Mouse (Mus musculus): ENCODE measurements around the gene Smarca2. TPM values are rescaled to one million over a fixed set of nuclear protein-coding genes. Genes with fewer than 3 reads are reported as not detected.

The Smarca2 gene
- polyA plus RNA-seq, 1 experiment from 2014 or later: 80.7 TPM

DNA sequence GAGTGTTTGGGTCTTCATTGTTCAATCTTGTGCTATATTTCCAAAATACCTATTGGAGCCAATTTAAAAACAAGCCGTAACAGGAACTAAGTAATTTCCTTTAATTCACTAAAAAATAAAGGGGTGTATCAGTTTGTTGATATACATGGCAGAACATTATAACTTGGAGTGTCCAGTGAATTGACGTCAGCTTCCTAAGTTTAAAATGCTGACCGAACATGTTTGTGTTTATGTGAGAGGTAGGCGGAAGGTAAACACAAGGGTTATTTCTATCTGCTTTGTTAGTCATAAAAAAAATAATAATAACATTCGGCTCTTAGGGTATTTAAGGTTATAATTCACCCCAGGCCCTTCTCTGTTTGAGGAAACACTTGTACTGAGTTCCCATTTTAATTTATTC lies 12.4 kb downstream of the Smarca2 start:
- 90% methylated on average over 5 of the region's 5 CpGs for WGBS
- Histone ChIP-seq H3K27me3 (no peaks in the 10 kb centered on the region), H3K4me3 (no peak overlapping the region)

DNA sequence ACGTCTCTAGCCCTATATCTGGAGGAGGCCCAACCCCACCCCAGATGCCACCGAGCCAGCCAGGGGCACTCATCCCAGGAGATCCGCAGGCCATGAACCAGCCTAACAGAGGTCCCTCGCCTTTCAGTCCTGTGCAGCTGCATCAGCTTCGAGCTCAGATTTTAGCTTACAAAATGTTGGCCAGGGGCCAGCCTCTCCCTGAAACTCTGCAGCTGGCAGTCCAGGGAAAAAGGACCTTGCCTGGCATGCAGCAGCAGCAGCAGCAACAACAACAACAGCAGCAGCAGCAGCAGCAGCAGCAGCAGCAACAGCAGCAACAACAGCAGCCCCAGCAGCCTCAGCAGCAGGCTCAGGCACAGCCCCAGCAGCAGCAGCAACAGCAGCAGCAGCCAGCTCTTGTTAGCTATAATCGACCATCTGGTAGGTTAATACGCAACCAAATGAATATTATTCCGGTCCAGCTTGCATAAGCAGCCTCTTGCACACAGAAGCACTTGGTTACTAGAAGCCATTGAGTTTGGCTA lies 25.9 kb downstream of the Smarca2 start:
- no peak overlapping the region for H3K9ac ChIP-seq
- WGBS: 61% methylated on average over 8 of the region's 8 CpGs
- H3K4me2 ChIP-seq (replicated peaks): no peak overlapping the region
- no peaks in the 10 kb centered on the region for H3K9me3 ChIP-seq
- no peaks in the 10 kb centered on the region for H3K27me3 ChIP-seq
- H3K36me3 ChIP-seq: peaks cover 16% of the 10 kb centered on the region
- no peak for ATAC-seq (ENCODE audit: insufficient number of reproducible peaks, insufficient read depth, low FRiP score, low TSS enrichment)
- H3K27ac ChIP-seq: peak overlapping the region; percentile 17; the same call in 1 of the 2 replicates
- H3K4me3 ChIP-seq: no peak overlapping the region
- H3K4me1 ChIP-seq: peaks cover 5% of the 10 kb centered on the region; the same call in 1 of the 2 replicates

More for the DNA sequence above, 12.4 kb downstream of the Smarca2 start:
- ATAC-seq (ENCODE audit: insufficient number of reproducible peaks, insufficient read depth, low FRiP score, low TSS enrichment): no peak
- no peak overlapping the region for H3K9ac ChIP-seq
- 0 out of 2 replicates have a peak, but pooled peaks cover 5% of the 10 kb centered on the region for H3K4me1 ChIP-seq
- H3K36me3 ChIP-seq: 0 out of 2 replicates have a peak, but pooled peaks cover 7% of the 10 kb centered on the region
- no peaks in the 10 kb centered on the region for H3K9me3 ChIP-seq
- H3K27ac ChIP-seq: no peak overlapping the region
- H3K4me2 ChIP-seq (replicated peaks): no peak overlapping the region

DNA sequence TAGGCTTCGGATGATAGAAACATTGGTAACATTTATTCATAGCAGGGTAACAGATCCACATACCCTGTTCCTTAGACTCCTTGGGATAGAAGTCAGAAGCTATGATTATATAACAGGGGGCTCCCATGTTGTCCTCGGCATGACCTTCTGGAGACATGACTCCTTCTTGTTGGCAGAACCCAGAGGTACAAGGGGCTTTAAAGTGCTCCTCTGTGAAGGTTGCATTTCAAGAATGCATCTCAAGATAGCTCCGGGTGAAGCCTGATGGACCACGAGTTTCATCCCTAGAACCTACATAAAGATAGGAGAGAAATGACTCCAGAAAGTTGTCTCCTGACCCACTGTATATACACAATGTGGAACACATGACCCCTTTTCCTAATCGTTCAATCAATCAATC lies 27.4 kb downstream of the Smarca2 start:
- ATAC-seq (ENCODE audit: insufficient number of reproducible peaks, insufficient read depth, low FRiP score, low TSS enrichment): no peak
- WGBS: 88% methylated on average over 5 of the region's 5 CpGs
- Histone ChIP-seq H3K27ac (no peak overlapping the region), H3K4me2 (replicated peaks) (no peak overlapping the region), H3K9me3 (no peaks in the 10 kb centered on the region), H3K27me3 (no peaks in the 10 kb centered on the region), H3K9ac (no peak overlapping the region), H3K4me1 (peaks cover 5% of the 10 kb centered on the region; the same call in 1 of the 2 replicates), H3K36me3 (peaks cover 14% of the 10 kb centered on the region), H3K4me3 (no peak overlapping the region)

DNA sequence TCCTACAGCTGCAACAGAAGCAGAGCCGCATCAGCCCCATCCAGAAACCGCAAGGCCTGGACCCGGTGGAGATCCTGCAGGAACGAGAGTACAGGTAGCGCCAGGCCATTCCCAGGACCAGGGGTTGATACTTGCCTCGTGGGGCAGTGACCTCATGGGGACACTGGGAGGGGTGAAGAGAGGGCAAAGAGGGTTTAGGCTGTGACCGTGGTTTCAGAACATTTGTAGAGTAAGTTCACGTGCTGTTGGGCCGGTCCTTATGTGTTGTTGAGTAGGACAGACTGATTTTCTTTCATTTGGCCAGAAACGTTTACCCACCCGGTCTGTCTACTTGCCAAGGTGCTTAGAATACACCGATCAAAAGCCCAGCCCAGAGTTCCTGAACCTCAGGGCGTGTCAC lies 35.7 kb downstream of the Smarca2 start:
- Histone ChIP-seq H3K27me3 (no peaks in the 10 kb centered on the region), H3K9me3 (no peaks in the 10 kb centered on the region), H3K9ac (no peak overlapping the region), H3K36me3 (peaks cover 14% of the 10 kb centered on the region), H3K4me1 (peaks cover 6% of the 10 kb centered on the region; the same call in 1 of the 2 replicates), H3K4me2 (replicated peaks) (no peak overlapping the region), H3K4me3 (no peak overlapping the region), H3K27ac (no peak overlapping the region)
- ATAC-seq (ENCODE audit: insufficient number of reproducible peaks, insufficient read depth, low FRiP score, low TSS enrichment): no peak
- 87% methylated on average over 13 of the region's 13 CpGs for WGBS

DNA sequence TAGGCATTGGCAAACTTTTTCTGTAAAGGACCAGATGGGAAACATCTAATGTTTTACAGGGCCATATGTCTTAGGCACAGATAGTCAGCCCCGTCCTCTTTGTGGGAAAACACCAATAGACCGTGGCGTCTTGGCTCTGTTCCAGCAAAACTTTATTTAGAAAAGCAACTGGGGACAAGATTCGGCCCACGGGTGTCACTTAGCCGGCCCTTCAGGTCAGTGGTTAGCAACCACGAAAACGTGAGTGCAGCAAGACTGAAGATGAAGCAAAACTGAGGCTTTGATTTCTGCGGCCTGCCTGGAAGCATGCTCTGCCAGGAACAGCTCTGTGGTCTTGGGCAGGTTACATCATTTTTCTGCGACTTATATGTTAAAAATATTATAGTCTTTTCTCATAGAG lies 36.4 kb downstream of the Smarca2 start:
- ATAC-seq (ENCODE audit: insufficient number of reproducible peaks, insufficient read depth, low FRiP score, low TSS enrichment): no peak
- Histone ChIP-seq H3K27me3 (no peaks in the 10 kb centered on the region), H3K4me2 (replicated peaks) (no peak overlapping the region), H3K9me3 (no peaks in the 10 kb centered on the region), H3K4me1 (peaks cover 6% of the 10 kb centered on the region; the same call in 1 of the 2 replicates), H3K27ac (no peak overlapping the region), H3K36me3 (peaks cover 14% of the 10 kb centered on the region), H3K9ac (no peak overlapping the region), H3K4me3 (no peak overlapping the region)
- WGBS: 77% methylated on average over 10 of the region's 10 CpGs

DNA sequence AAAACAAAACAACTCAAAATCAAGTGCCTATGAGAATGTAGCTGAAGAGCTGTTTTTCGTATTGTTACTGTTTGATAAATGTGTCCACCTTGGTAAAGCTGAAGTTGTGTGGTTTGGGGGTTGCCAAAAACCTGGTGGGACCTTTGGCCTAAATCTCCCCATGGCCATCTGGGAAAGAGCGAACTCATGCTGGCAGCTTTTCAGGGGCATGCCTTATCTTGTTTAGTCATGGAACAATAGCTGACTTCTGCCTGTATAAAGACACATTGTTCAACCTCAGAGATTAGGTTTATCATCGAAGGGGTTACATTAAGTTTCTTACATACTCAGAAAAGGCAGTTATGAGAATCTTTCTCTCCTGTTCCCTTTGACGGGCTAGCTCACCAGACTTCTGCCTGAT lies 38.2 kb downstream of the Smarca2 start:
- H3K4me3 ChIP-seq: no peak overlapping the region
- no peaks in the 10 kb centered on the region for H3K27me3 ChIP-seq
- ATAC-seq (ENCODE audit: insufficient number of reproducible peaks, insufficient read depth, low FRiP score, low TSS enrichment): no peak
- H3K9me3 ChIP-seq: no peaks in the 10 kb centered on the region
- H3K27ac ChIP-seq: no peak overlapping the region
- H3K4me2 ChIP-seq (replicated peaks): no peak overlapping the region
- WGBS: 66% methylated on average over 4 of the region's 4 CpGs
- H3K4me1 ChIP-seq: peaks cover 6% of the 10 kb centered on the region; the same call in 1 of the 2 replicates
- H3K36me3 ChIP-seq: peaks cover 16% of the 10 kb centered on the region
- H3K9ac ChIP-seq: no peak overlapping the region

DNA sequence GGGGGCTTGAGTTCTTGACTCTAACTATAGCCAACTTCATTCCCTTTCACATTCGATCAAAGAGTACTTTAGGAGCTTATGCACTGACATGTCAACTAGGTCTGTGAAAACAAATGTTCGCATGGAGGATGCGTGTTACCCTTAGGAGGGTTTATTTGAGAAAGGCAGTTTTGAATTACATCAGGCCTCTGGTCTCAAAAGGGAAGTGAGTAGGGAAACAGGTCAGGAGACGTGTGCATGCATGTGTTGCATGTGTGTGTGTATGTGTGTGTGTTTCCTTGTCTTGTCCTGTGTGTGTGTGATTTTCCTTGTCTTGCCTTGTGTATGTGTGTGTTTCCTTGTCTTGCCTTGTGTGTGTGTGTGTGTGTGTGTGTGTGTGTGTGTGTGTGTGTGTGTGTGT lies 39.1 kb downstream of the Smarca2 start:
- WGBS: 54% methylated on average over 4 of the region's 4 CpGs
- H3K9me3 ChIP-seq: no peaks in the 10 kb centered on the region
- H3K9ac ChIP-seq: no peak overlapping the region
- H3K4me1 ChIP-seq: peaks cover 6% of the 10 kb centered on the region; the same call in 1 of the 2 replicates
- ATAC-seq (ENCODE audit: insufficient number of reproducible peaks, insufficient read depth, low FRiP score, low TSS enrichment): no peak
- H3K4me2 ChIP-seq (replicated peaks): no peak overlapping the region
- H3K27ac ChIP-seq: no peak overlapping the region
- peaks cover 19% of the 10 kb centered on the region for H3K36me3 ChIP-seq
- no peaks in the 10 kb centered on the region for H3K27me3 ChIP-seq
- no peak overlapping the region for H3K4me3 ChIP-seq

DNA sequence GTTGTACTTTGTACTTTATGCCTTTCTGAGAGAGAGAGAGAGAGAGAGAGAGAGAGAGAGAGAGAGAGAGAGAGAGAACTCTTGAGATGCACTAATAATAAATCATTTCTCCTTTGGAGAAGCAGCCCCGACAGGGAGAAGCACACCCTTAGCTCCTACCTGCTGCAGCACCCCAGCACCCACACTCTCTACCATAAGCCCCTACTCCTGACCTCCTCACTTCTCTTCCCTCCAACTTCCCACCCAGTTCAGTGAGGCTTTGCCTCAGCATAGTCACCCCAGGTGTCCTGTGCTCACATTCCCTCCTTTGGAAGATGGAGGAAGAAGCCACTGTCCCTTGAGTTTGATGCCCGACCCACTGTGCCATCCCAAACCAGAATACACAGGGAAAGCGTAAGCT lies 40.2 kb downstream of the Smarca2 start:
- no peaks in the 10 kb centered on the region for H3K9me3 ChIP-seq
- peaks cover 29% of the 10 kb centered on the region for H3K36me3 ChIP-seq
- H3K27me3 ChIP-seq: no peaks in the 10 kb centered on the region
- 81% methylated on average over 3 of the region's 3 CpGs for WGBS
- H3K27ac ChIP-seq: no peak overlapping the region
- no peak for ATAC-seq (ENCODE audit: insufficient number of reproducible peaks, insufficient read depth, low FRiP score, low TSS enrichment)
- H3K9ac ChIP-seq: no peak overlapping the region
- H3K4me1 ChIP-seq: peaks cover 6% of the 10 kb centered on the region; the same call in 1 of the 2 replicates
- no peak overlapping the region for H3K4me2 ChIP-seq (replicated peaks)
- no peak overlapping the region for H3K4me3 ChIP-seq

DNA sequence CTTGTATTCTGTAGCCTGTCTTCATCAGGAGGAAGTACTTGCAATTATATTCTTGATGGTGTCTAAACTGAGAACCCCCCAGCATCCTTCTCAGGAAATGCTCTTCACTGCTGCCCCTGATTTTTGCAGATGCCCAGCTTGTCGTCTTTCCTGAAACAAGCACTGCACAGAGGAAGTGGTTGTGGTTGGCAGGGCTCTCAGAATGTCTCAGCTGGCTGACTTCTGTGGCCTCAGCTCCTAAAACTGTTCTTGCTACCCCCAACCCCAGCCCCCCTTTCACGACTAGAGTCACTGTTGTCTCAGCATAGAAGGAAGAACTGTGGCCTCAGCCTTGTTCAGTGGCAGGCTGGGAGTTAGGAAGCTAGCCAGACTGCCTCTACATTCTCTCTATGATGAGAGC lies 41.3 kb downstream of the Smarca2 start:
- peaks cover 22% of the 10 kb centered on the region for H3K36me3 ChIP-seq
- H3K27me3 ChIP-seq: no peaks in the 10 kb centered on the region
- WGBS: 39% methylated on average over 2 of the region's 2 CpGs
- H3K27ac ChIP-seq: no peak overlapping the region
- no peak overlapping the region for H3K4me2 ChIP-seq (replicated peaks)
- no peaks in the 10 kb centered on the region for H3K9me3 ChIP-seq
- peaks cover 6% of the 10 kb centered on the region; the same call in 1 of the 2 replicates for H3K4me1 ChIP-seq
- H3K9ac ChIP-seq: no peak overlapping the region
- H3K4me3 ChIP-seq: no peak overlapping the region
- no peak for ATAC-seq (ENCODE audit: insufficient number of reproducible peaks, insufficient read depth, low FRiP score, low TSS enrichment)

DNA sequence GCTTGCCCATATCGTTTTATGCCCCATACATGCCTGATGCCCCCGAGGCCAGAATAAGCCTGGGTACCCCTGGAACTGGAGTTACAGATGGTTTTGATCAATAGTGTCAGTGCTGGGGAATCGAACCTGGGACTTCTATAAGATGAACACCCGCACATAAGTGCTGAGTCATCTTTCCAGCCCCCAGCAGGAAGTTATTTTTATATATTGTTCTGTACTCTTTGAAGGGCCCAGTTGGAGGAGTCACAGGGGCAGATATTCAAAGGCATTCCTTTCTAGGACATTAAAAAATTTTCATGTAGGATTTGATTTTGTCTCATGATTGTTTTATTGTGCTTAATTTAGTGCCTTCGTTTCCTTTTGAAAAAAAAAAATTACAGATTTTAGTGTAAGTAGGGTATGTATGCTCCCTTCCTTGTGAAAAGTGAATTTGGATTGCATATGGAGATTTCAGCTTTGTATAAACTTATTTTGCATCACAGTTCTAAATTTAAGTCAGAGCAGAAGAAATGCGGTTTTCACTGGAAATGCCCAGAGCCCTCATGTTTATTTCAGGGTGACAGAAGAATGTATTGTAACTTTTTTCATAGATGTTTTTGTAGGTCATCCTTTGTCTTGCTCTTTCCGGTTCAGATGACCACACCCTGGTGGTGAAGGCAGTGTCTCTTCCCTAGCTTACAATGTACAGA lies 45.9 kb downstream of the Smarca2 start:
- Histone ChIP-seq H3K9me3 (no peaks in the 10 kb centered on the region), H3K9ac (no peak overlapping the region), H3K27ac (no peak overlapping the region), H3K36me3 (peaks cover 18% of the 10 kb centered on the region; the same call in 1 of the 2 replicates), H3K4me1 (no peaks in the 10 kb centered on the region), H3K4me3 (no peak overlapping the region), H3K27me3 (no peaks in the 10 kb centered on the region), H3K4me2 (replicated peaks) (no peak overlapping the region)
- 83% methylated on average over 7 of the region's 7 CpGs for WGBS
- no peak for ATAC-seq (ENCODE audit: insufficient number of reproducible peaks, insufficient read depth, low FRiP score, low TSS enrichment)

DNA sequence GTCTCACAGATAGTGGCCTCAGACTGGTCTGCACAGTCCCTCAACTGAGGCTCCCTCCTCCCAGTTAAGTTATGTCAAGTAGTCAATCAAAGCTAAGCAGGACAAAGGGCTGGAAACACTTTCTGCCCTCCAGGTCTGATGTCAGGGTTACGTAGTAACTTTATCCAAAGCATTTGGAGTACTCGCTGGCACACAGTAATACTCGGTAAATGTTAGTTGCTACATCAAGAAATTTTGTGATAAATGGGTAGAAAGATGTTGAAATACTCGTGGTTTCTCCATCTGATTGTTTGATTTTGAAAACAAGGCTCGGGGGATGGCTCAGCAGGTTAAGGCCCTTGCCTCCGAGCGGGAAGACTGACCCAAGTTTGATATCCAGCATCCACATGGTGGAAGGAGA lies 53.5 kb downstream of the Smarca2 start:
- H3K36me3 ChIP-seq: no peaks in the 10 kb centered on the region
- no peak for ATAC-seq (ENCODE audit: insufficient number of reproducible peaks, insufficient read depth, low FRiP score, low TSS enrichment)

DNA sequence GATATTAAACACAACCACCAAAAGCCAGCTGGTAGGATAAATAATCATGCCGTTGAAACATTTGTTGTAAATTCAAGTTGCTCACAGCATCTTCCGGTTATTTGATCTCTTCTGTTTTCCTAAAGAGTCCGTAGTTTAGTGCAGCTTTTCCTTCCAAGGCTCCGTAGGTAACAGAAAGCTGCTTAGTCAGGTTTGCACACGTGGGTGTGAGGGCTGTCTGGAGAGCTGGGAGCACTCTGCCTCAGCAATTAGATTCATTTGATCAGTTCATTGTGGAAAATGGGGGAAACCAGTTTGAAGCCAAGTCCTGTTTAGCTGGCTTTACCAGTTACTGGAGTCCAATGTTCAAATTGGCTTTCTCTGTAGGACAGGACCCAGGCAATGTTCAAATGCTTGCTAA lies 55.1 kb downstream of the Smarca2 start:
- ATAC-seq (ENCODE audit: insufficient number of reproducible peaks, insufficient read depth, low FRiP score, low TSS enrichment): no peak
- H3K27me3 ChIP-seq: no peaks in the 10 kb centered on the region
- H3K4me1 ChIP-seq: 0 out of 2 replicates have a peak, but pooled peaks cover 2% of the 10 kb centered on the region
- H3K4me3 ChIP-seq: no peak overlapping the region
- H3K4me2 ChIP-seq (replicated peaks): no peak overlapping the region
- H3K27ac ChIP-seq: no peak overlapping the region
- WGBS: 60% methylated on average over 5 of the region's 5 CpGs
- no peaks in the 10 kb centered on the region for H3K9me3 ChIP-seq
- H3K9ac ChIP-seq: no peak overlapping the region
- H3K36me3 ChIP-seq: no peaks in the 10 kb centered on the region

More for the DNA sequence above, 53.5 kb downstream of the Smarca2 start:
- Histone ChIP-seq H3K9ac (no peak overlapping the region), H3K27me3 (no peaks in the 10 kb centered on the region), H3K4me2 (replicated peaks) (no peak overlapping the region), H3K9me3 (no peaks in the 10 kb centered on the region), H3K4me3 (no peak overlapping the region), H3K4me1 (0 out of 2 replicates have a peak, but pooled peaks cover 2% of the 10 kb centered on the region), H3K27ac (no peak overlapping the region)
- 73% methylated on average over 7 of the region's 7 CpGs for WGBS

All from embryonic facial prominence, embryonic 12.5 days (tissue).